Mouse (Mus musculus) lung, embryonic 16.5 days (tissue): ENCODE results near the gene Gm4201. TPM values are rescaled to one million over a fixed set of nuclear protein-coding genes. Genes with fewer than 3 reads are reported as not detected.
"Not testable (repeated sequence)": the region's sequence is repeated elsewhere in the genome, so short reads cannot be mapped to it uniquely, and the experiment has no call there.

Source experiments
- ATAC-seq: fragments of 200-750 bp; cut with Nextera tagmentation; 2 replicates; pipeline ENCODE4 v1.8.0; 2017; ENCODE audit warnings: low read depth, mild to moderate bottlenecking, moderate library complexity
- H3K27ac ChIP-seq: fragments of 300-500 bp; sonication (generic); 2 replicates; pipeline ENCODE4 v1.5.1; 2014; ENCODE audit warnings: mild to moderate bottlenecking, control low read depth, low read length
- H3K27me3 ChIP-seq: fragments of 300-500 bp; sonication (generic); 2 replicates; pipeline ENCODE4 v1.6.1; 2014; ENCODE audit warnings: low read depth, low read length, mixed read lengths; ENCODE audit not compliant: control insufficient read depth, insufficient read depth
- H3K36me3 ChIP-seq: fragments of 300-500 bp; sonication (generic); 2 replicates; pipeline ENCODE4 v1.6.1; 2014; ENCODE audit warnings: low read length; ENCODE audit not compliant: control insufficient read depth, insufficient read depth
- H3K4me1 ChIP-seq: fragments of 300-500 bp; sonication (generic); replicated peaks from 2 replicates; pipeline ENCODE4 v1.6.1; 2014; ENCODE audit warnings: low read length, mixed read lengths; ENCODE audit not compliant: control insufficient read depth, insufficient read depth
- H3K4me2 ChIP-seq: fragments of 300-500 bp; sonication (generic); 2 replicates; pipeline ENCODE4 v1.6.1; 2014; ENCODE audit warnings: low read depth, low read length, control low read depth
- H3K4me3 ChIP-seq: fragments of 300-500 bp; sonication (generic); 2 replicates; pipeline ENCODE4 v1.5.1; 2014; ENCODE audit warnings: mild to moderate bottlenecking, low read length, control low read depth
- H3K9ac ChIP-seq: fragments of 300-500 bp; sonication (generic); 2 replicates; pipeline ENCODE4 v1.6.1; 2014; ENCODE audit warnings: low read length, control low read depth
- H3K9me3 ChIP-seq: fragments of 300-500 bp; sonication (generic); 2 replicates; pipeline ENCODE4 v1.6.1; 2016; ENCODE audit warnings: low read length; ENCODE audit not compliant: control insufficient read depth
- WGBS: fragments of 180-500 bp; shearing (Covaris S2); extraction: QIAGEN DNeasy Blood & Tissue Kit; methylation state at CpG from one replicate; pipeline ENCODE4 v1.1.7; 2014; 5-methylcytosine and 5-hydroxymethylcytosine counted together
- polyA plus RNA-seq: library from polyadenylated mRNA; unstranded; fragments of >200 nt; fragmentation: Nextera tagmentation; extraction: Ambion mirVana; gene quantifications from 2 replicates; pipeline ENCODE4 v1.2.1, GENCODE M21; 2015

Gene Gm4201
- polyA plus RNA-seq, result not detected in 2 replicates

DNA sequence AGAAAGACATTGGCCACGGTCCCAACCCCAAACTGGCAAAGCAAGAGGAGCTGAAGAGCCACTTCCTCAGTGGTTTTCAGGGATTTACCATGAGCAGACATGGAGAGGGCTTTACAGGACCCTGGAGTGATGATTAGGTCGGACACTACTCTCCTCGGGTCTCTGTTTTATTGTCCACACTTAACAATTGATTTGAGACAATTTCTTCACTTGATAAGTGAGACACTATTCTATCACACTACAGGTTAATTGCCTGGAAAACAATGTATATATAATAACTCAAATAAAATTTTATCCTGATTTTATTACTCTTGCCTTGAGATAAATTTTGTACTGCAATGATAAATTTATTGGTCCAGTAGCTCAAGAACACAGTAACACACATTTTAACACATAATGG lies at the start of gene Gm4201:
TSS of gene Gm4201 (minus strand) at position 101 of the 400 bp plus-strand sequence.
- not testable (repeated sequence) for H3K4me1 ChIP-seq, H3K4me3 ChIP-seq, H3K9ac ChIP-seq, H3K4me2 ChIP-seq, ATAC-seq, H3K9me3 ChIP-seq, H3K36me3 ChIP-seq, H3K27me3 ChIP-seq, H3K27ac ChIP-seq
- no CpG with 5 or more reads among the region's 3 CpGs for WGBS

DNA sequence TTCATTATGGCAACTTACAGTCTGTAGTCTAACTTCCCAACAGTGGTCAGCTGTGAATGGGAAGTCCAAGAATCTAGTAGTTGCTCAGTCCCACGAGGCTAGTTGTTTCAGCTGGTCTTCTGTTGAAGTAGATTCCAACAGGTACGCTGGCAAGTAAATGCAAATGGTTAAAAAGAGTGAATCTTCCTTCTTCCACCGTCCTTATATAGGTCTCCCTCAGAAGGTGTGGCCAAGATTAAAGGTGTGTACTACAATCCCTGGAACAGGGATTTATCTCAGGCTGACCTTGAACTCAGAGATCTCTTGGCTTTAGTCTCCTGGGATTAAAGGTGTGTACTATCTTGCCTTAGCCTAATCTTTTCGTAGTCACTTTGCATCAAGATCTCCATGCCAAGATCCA lies 22.9 kb upstream of the Gm4201 start, which contains the start of gene Gm4565:
TSS of gene Gm4565 (minus strand) at position 101 of the 400 bp plus-strand sequence.
- not testable (repeated sequence) for H3K9me3 ChIP-seq, H3K9ac ChIP-seq, H3K4me1 ChIP-seq, ATAC-seq, H3K27ac ChIP-seq, H3K4me3 ChIP-seq, H3K27me3 ChIP-seq, H3K36me3 ChIP-seq, H3K4me2 ChIP-seq
- 78% methylated on average over 2 of the region's 4 CpGs for WGBS

DNA sequence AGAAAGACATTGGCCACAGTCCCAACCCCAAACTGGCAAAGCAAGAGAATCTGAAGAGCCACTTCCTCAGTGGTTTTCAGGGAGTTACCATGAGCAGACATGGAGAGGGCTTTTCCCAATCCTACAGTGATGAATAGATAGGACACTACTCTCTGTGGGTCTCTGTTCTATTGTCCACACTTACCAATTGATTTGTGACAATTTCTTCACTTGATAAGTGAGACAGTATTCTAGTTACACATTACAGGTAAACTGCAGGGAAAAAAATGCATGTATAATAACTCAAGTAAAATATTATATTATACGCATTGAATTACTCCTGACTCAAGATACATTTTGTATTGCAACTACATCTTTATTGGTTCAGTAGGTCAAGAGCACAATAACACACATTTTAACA lies 30.4 kb downstream of the Gm4201 start, which contains the start of gene Gm8677:
TSS of gene Gm8677 (minus strand) at position 101 of the 400 bp plus-strand sequence.
- not testable (repeated sequence) for H3K4me1 ChIP-seq, H3K4me2 ChIP-seq, H3K9ac ChIP-seq, H3K27me3 ChIP-seq, H3K4me3 ChIP-seq, ATAC-seq, H3K36me3 ChIP-seq, H3K9me3 ChIP-seq, H3K27ac ChIP-seq
- no CpG with 5 or more reads among the region's 1 CpGs for WGBS

DNA sequence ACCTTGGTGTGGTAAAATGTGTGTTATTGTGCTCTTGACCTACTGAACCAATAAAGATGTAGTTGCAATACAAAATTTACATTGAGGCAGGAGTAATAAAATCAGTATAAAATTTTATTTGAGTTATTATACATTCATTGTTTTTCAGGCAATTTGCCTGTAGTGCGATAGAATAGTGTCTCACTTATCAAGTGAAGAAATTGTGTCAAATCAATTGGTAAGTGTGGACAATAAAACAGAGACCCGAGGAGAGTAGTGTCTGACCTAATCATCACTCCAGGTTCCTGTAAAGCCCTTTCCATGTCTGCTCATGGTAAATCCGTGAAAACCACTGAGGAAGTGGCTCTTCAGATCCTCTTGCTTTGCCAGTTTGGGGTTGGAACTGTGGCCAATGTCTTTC lies 42.5 kb downstream of the Gm4201 start, which contains the start of gene Vmn1r152:
TSS of gene Vmn1r152 (plus strand) at position 301 of the 400 bp plus-strand sequence.
- not testable (repeated sequence) for ATAC-seq

More for the DNA sequence above, 42.5 kb downstream of the Gm4201 start, which contains the start of gene Vmn1r152:
- H3K27ac ChIP-seq, H3K9ac ChIP-seq, H3K36me3 ChIP-seq, H3K27me3 ChIP-seq, H3K9me3 ChIP-seq, H3K4me2 ChIP-seq, H3K4me1 ChIP-seq, H3K4me3 ChIP-seq: not testable (repeated sequence)
- WGBS, result no CpG with 5 or more reads among the region's 3 CpGs

Other genes with a start within 250 kb of the Gm4201 start
- not detected in 2 replicates for gene Gm4187, start 235.6 kb downstream of the Gm4201 start, polyA plus RNA-seq
- not detected in 2 replicates for gene Gm8660, start 194.3 kb downstream of the Gm4201 start, polyA plus RNA-seq
- gene Vmn1r148, start 151.8 kb downstream of the Gm4201 start, polyA plus RNA-seq, result not detected in 2 replicates
- not detected in 2 replicates for gene Vmn1r149, start 127.1 kb downstream of the Gm4201 start, polyA plus RNA-seq
- gene Gm10665, start 101.3 kb downstream of the Gm4201 start, polyA plus RNA-seq, result not detected in 2 replicates
- gene Vmn1r151, start 65.7 kb downstream of the Gm4201 start, polyA plus RNA-seq, result not detected in 2 replicates
- not detected in 2 replicates for gene Vmn1r152, start 42.4 kb downstream of the Gm4201 start, polyA plus RNA-seq
- gene Gm8677, start 30.5 kb downstream of the Gm4201 start, polyA plus RNA-seq, result not detected in 2 replicates
- not detected in 2 replicates for gene Gm4565, start 22.8 kb upstream of the Gm4201 start, polyA plus RNA-seq
- not detected in 2 replicates for gene Vmn1r155, start 92.7 kb upstream of the Gm4201 start, polyA plus RNA-seq
- gene Gm8693, start 127.0 kb upstream of the Gm4201 start, polyA plus RNA-seq, result not detected in 2 replicates
- not detected in 2 replicates for gene Gm4567, start 154.4 kb upstream of the Gm4201 start, polyA plus RNA-seq
- gene Vmn1r157, start 196.4 kb upstream of the Gm4201 start, polyA plus RNA-seq, result not detected in 2 replicates
- not detected in 2 replicates for gene Vmn1r158, start 225.4 kb upstream of the Gm4201 start, polyA plus RNA-seq